In genomic region chr13:57281504-57281903, GRCm38 (mm10) we compare ENCODE assay signal across 9 mouse cellular contexts.
DNase-seq lines count a peak whose midpoint lies in the region; ATAC-seq and TF ChIP-seq lines count a peak whose summit lies in the region.
"Had no signal": no experiment of that assay in that cellular context is flagged by ENCODE, and none has a peak within 500 bp of the region (broad histone marks: within the 10 kb centered on the region; RNA-seq: fewer than 3 reads in every experiment).

No protein-coding gene starts in this region.

- 24% methylated on average over 3 of the region's 3 CpGs for WGBS in kidney, postnatal 0 days
- 24% methylated on average over 3 of the region's 3 CpGs for WGBS in kidney, embryonic 16.5 days
- 20% methylated on average over 3 of the region's 3 CpGs for WGBS in liver, embryonic 14.5 days (ENCODE audit: insufficient replicate concordance)

- H3K4me2 ChIP-seq in kidney, postnatal 0 days (ENCODE audit: low read length), result no peak overlapping the region
- H3K4me2 ChIP-seq in kidney, embryonic 16.5 days (replicated peaks; ENCODE audit: low read depth, low read length), result no peak overlapping the region
- no peak overlapping the region for H3K4me2 ChIP-seq in liver, embryonic 14.5 days (ENCODE audit: low read depth)
- H3K4me2 ChIP-seq: liver, embryonic 15.5 days had no signal

- H3K9me3 ChIP-seq in kidney, postnatal 0 days (replicated peaks; ENCODE audit: low read length), result no peaks in the 10 kb centered on the region
- no peaks in the 10 kb centered on the region for H3K9me3 ChIP-seq in kidney, embryonic 16.5 days (ENCODE audit: low read length)
- no peaks in the 10 kb centered on the region for H3K9me3 ChIP-seq in liver, embryonic 14.5 days (ENCODE audit: control insufficient read depth, low read length)
- H3K9me3 ChIP-seq: liver, embryonic 15.5 days had no signal

- no peaks in the 10 kb centered on the region for H3K4me1 ChIP-seq in kidney, postnatal 0 days (replicated peaks; ENCODE audit: insufficient read depth, low read length)
- H3K4me1 ChIP-seq in kidney, embryonic 16.5 days (ENCODE audit: insufficient read depth, low read length), result no peaks in the 10 kb centered on the region
- H3K4me1 ChIP-seq in liver, embryonic 14.5 days (replicated peaks; ENCODE audit: control insufficient read depth in 2 of 2, insufficient read depth in 2 of 2, low read length in 1 of 2), result no peaks in the 10 kb centered on the region
- H3K4me1 ChIP-seq: liver, embryonic 15.5 days had no signal

- TF ChIP-seq EP300 in liver, embryonic 14.5 days (IDR thresholded peaks at IDR 0.05; ENCODE audit: low read depth), result no peak

- no peak for ATAC-seq in kidney, postnatal 0 days (replicated peaks; ENCODE audit: low FRiP score, low read depth)
- ATAC-seq in kidney, embryonic 16.5 days (ENCODE audit: low FRiP score, low TSS enrichment), result no peak
- no peak for ATAC-seq in liver, embryonic 14.5 days (ENCODE audit: insufficient read depth)

- no peaks in the 10 kb centered on the region for H3K36me3 ChIP-seq in kidney, postnatal 0 days (ENCODE audit: insufficient read depth, low read length)
- H3K36me3 ChIP-seq in kidney, embryonic 16.5 days (ENCODE audit: insufficient read depth, low read length), result no peaks in the 10 kb centered on the region
- no peaks in the 10 kb centered on the region for H3K36me3 ChIP-seq in liver, embryonic 14.5 days (replicated peaks; ENCODE audit: control insufficient read depth, insufficient read depth, low read depth)
- H3K36me3 ChIP-seq: liver, embryonic 15.5 days had no signal

- no peaks in the 10 kb centered on the region for H3K27me3 ChIP-seq in kidney, postnatal 0 days (ENCODE audit: insufficient read depth, low read length)
- no peaks in the 10 kb centered on the region for H3K27me3 ChIP-seq in kidney, embryonic 16.5 days (ENCODE audit: insufficient read depth, low read length)
- H3K27me3 ChIP-seq in liver, embryonic 14.5 days (ENCODE audit: control insufficient read depth, insufficient read depth, low read length), result no peaks in the 10 kb centered on the region
- H3K27me3 ChIP-seq: liver, embryonic 15.5 days had no signal

- no peak overlapping the region for H3K4me3 ChIP-seq in kidney, postnatal 0 days (replicated peaks; ENCODE audit: low read depth, low read length)
- no peak overlapping the region for H3K4me3 ChIP-seq in kidney, embryonic 16.5 days (ENCODE audit: low read length)
- H3K4me3 ChIP-seq in liver, embryonic 14.5 days (ENCODE audit: insufficient read depth in 1 of 2, low read depth in 2 of 2, low read length in 2 of 2), result no peak overlapping the region
- H3K4me3 ChIP-seq: liver, embryonic 15.5 days had no signal

- no peak overlapping the region for H3K9ac ChIP-seq in kidney, postnatal 0 days (ENCODE audit: low read depth, low read length)
- H3K9ac ChIP-seq in kidney, embryonic 16.5 days (replicated peaks; ENCODE audit: low read length), result no peak overlapping the region
- no peak overlapping the region for H3K9ac ChIP-seq in liver, embryonic 14.5 days (replicated peaks)
- H3K9ac ChIP-seq: liver, embryonic 15.5 days had no signal

- peak; percentile 90 for TF ChIP-seq CTCF in kidney, postnatal 0 days (IDR thresholded peaks at IDR 0.05; ENCODE audit: low read depth)
- peak; percentile 62 for TF ChIP-seq CTCF in liver, embryonic 14.5 days (IDR thresholded peaks at IDR 0.05; ENCODE audit: low read depth)

- no peak overlapping the region for H3K27ac ChIP-seq in kidney, postnatal 0 days
- H3K27ac ChIP-seq in kidney, embryonic 16.5 days (ENCODE audit: low read length), result no peak overlapping the region
- no peak overlapping the region for H3K27ac ChIP-seq in liver, embryonic 14.5 days
- H3K27ac ChIP-seq: liver, embryonic 15.5 days had no signal

- peak; percentile 77 for DNase-seq in kidney, postnatal 0 days (ENCODE audit: low spot score)
- peak; percentile 67 for DNase-seq in R1 (ENCODE audit: low read depth, low spot score)
- peak; percentile 7 for DNase-seq in c-Kit-positive CD71-positive TER-119-positive erythroid progenitor cells, embryonic 14.5 days (ENCODE audit: low spot score)
- DNase-seq in heart, postnatal 4 days, result peak; percentile 57
- DNase-seq in liver, embryonic 14.5 days (ENCODE audit: low read depth in 3 of 3, low spot score in 3 of 3), result peak in 1 of 3 experiments; percentile 7
- peak; percentile 5 for DNase-seq in yolk sac, embryonic 10.5 days (ENCODE audit: low spot score)
- DNase-seq in thymus, postnatal 14 days, result no peak
